Mouse (Mus musculus) olfactory bulb, adult 2 months (tissue): Measurements from ENCODE around the gene Tshz2. TPM values are rescaled to one million over a fixed set of nuclear protein-coding genes. Genes with fewer than 3 reads are reported as not detected.
"Not testable (repeated sequence)": the region's sequence is repeated elsewhere in the genome, so short reads cannot be mapped to it uniquely, and the experiment has no call there.

Experiments
- H3K27ac ChIP-seq: fragments of 200-500 bp; 2 replicates; pipeline ENCODE4 v1.5.1; 2012; ENCODE audit warnings: low read depth, low read length; ENCODE audit not compliant: insufficient read depth
- H3K4me1 ChIP-seq: fragments of 200-500 bp; 2 replicates; pipeline ENCODE4 v1.6.1; 2012; ENCODE audit warnings: low read length; ENCODE audit not compliant: control insufficient read depth, insufficient read depth
- H3K4me3 ChIP-seq: fragments of 200-500 bp; 2 replicates; pipeline ENCODE4 v1.5.1; 2012; ENCODE audit warnings: mild to moderate bottlenecking, low read depth, low read length, moderate library complexity; ENCODE audit not compliant: insufficient read depth
- CTCF ChIP-seq: fragments of 200-500 bp; IDR thresholded peaks from 2 replicates; pipeline ENCODE4 v1.5.1; 2012; ENCODE audit warnings: low read depth, mild to moderate bottlenecking, low read length, moderate library complexity; ENCODE audit not compliant: insufficient read depth
- POLR2A ChIP-seq: fragments of 200-500 bp; IDR thresholded peaks from 2 replicates; pipeline ENCODE4 v1.6.1; 2012; ENCODE audit warnings: mild to moderate bottlenecking, low read depth, low read length, moderate library complexity; ENCODE audit not compliant: insufficient read depth
- WGBS: fragments of 180-500 bp; shearing (Covaris S2); methylation state at CpG from one replicate; pipeline ENCODE4 v1.1.7; 2018; 5-methylcytosine and 5-hydroxymethylcytosine counted together
- polyA plus RNA-seq: library from polyadenylated mRNA; stranded (reverse); fragments of >200 nt; gene quantifications from 2 replicates; pipeline ENCODE4 v1.2.4, GENCODE M21; 2012; ENCODE audit warnings: low replicate concordance; ENCODE audit not compliant: missing spikeins, insufficient read depth, insufficient read length

The Tshz2 gene
- polyA plus RNA-seq, 1 experiment: not detected

DNA sequence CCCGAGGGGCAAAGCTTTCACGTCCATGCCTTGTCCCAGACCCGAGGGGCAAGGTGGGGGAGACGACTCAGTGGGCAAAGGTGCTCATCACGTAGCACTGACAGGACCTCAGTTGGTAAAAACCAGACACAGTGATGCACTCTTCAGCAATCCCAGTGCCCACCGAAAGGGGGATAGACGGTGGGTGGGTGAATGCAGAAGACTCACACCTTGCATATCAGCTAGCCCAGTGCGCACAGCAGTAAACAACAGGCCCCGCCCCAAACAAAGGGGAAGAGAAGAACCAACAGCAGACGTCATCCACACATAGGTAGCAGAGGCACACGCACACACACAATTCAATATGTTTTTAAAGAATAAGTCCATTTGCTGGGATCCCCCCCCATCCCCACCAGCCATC is 221.7 kb downstream of the Tshz2 start:
- no peak overlapping the region for H3K4me3 ChIP-seq
- TF ChIP-seq CTCF: no peak
- no peak for TF ChIP-seq POLR2A
- 91% methylated on average over 11 of the region's 11 CpGs for WGBS
- H3K4me1 ChIP-seq: no peaks in the 10 kb centered on the region
- no peak overlapping the region for H3K27ac ChIP-seq

DNA sequence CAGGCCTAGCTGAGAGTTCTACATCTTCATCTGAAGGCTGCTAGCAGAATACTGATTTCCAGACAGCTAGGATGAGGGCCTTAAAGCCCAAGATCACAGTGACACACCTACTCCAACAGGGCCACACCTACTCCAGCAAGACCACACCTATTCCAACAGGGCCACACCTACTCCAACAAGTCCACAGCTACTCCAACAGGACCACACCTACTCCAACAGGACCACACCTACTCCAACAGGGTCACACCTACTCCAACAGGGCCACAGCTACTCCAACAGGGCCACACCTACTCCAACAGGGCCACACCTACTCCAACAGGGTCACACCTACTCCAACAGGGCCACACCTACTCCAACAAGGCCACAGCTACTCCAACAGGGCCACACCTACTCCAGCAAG is 224.2 kb downstream of the Tshz2 start:
- H3K27ac ChIP-seq, H3K4me1 ChIP-seq, H3K4me3 ChIP-seq: not testable (repeated sequence)

DNA sequence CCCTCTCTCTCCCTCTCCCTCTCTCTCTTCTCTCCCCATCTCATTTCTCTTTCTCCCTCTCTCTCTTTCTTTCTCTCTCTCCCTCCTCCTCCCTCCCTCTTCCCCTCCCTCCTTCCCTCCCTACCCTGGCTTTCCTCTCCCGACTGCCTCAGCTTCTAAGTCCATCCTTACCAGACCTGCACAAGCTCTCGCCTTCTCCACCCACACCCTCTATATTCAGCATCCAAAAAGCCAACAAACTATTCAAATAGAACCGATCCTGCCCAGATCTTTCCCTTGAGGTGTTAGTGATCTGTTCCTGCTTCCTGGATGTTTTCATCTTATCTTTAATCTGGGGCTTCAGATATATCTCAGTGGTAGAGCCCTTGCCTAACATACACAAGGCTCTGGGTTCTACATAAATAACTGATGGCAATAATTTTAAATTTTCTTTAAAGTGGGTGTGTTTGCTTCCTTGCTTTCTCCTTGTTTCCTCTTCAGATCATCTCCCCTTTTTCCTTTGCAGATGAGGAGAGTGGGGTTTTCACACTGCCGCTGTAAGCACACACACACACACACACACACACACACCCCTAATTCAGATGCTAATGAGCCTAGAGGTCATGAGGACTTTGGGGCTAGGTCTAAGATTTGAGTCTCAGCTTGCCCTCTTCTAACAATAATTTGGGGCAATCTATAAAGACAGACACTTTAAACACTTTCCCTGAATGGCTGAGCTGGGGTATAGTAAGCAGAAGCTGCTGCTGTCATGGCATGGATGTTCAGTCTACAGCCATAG is 226.5 kb downstream of the Tshz2 start:
- H3K27ac ChIP-seq: no peak overlapping the region
- H3K4me3 ChIP-seq: no peak overlapping the region
- no peaks in the 10 kb centered on the region for H3K4me1 ChIP-seq
- no peak for TF ChIP-seq POLR2A
- TF ChIP-seq CTCF: no peak
- WGBS: 74% methylated on average over 4 of the region's 4 CpGs

DNA sequence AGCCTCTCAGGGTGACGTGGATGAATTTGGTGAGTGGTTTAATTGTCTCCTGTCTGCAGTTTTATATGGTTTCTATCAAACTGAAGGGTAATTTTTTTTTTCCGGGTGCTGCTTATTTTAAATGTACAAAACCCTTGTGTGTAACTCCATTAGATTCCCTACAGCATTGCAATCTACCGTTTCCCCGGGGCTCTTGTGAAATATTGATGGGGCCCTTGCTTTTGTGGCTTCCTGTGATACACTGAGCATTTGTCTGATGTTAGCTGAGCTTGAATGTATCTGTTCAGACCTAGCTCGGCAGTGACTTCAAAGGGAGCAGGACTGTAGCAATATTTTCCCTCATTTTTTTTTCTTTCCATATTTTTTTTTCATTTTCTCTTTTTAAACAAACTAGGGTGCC is 228.1 kb downstream of the Tshz2 start:
- 79% methylated on average over 5 of the region's 5 CpGs for WGBS
- H3K27ac ChIP-seq: no peak overlapping the region
- no peak for TF ChIP-seq POLR2A
- TF ChIP-seq CTCF: no peak

DNA sequence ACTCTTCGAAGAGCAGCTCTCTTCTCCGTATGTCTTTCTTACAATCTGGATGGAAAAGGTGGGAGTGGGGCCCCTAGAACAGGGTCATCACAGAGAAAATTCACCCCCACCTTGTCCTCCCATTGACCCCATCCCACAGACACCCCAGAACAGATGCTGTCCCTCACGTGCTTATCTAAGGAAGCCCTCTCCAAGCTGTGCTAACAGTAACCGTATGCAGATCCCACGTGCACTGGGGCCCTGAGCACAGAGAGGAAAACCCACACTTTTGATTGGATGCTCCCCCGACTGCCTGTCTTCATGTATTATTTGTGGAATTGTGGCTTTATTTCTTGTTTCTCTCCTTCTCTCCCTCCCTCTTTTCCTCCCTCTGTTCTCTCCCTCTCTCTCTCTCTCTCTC is 229.9 kb downstream of the Tshz2 start:
- TF ChIP-seq CTCF (no peak), POLR2A (no peak)
- H3K4me3 ChIP-seq: no peak overlapping the region
- H3K27ac ChIP-seq: no peak overlapping the region
- H3K4me1 ChIP-seq: no peaks in the 10 kb centered on the region
- 74% methylated on average over 6 of the region's 6 CpGs for WGBS

More for the DNA sequence above, 228.1 kb downstream of the Tshz2 start:
- Histone ChIP-seq H3K4me3 (no peak overlapping the region), H3K4me1 (no peaks in the 10 kb centered on the region)

DNA sequence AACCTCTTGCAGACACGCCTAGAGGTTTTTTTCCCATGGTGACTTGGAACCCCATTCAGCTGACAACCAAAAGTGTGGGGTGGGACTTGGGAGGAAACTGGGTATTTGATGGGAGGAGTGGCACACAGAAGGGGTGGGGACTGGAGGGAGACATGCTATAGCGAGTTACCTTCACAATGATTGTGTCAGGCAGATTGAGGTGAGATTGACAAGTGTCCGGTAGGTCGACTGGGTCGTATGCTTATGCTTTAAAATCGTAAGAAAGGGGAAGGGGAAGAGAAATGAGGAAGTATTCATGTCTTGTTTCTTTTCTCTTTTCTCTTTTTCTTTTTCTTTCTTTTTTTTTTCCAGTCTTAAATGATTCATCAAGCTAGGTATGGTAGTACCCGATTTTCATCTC is 236.7 kb downstream of the Tshz2 start:
- no peak for TF ChIP-seq CTCF
- no peak for TF ChIP-seq POLR2A
- WGBS: 91% methylated on average over 7 of the region's 7 CpGs
- H3K4me3 ChIP-seq: no peak overlapping the region
- H3K27ac ChIP-seq: no peak overlapping the region
- peaks cover 3% of the 10 kb centered on the region; the same call in 1 of the 2 replicates for H3K4me1 ChIP-seq

DNA sequence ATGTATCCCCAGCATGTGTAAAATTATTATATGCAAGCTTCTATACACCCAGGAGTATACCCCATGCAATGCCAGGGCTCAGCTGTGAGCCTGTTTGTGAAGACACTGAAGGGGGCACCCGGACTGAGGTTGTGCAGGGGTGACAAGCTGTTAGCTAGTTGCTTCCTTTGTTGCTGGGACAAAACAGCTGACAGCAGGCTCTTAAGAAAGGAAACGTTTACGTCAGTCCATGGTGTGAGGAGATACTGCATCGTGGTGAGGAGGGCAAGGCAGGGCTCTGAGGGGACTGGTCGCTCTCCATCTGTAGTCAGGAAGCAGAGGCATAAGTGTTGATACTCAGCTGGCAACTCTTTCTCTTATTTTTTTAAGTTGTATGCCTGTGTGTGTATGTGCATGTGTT is 237.7 kb downstream of the Tshz2 start:
- Histone ChIP-seq H3K4me1 (peaks cover 3% of the 10 kb centered on the region; the same call in 1 of the 2 replicates), H3K27ac (no peak overlapping the region), H3K4me3 (no peak overlapping the region)
- no peak for TF ChIP-seq CTCF
- 65% methylated on average over 5 of the region's 5 CpGs for WGBS

DNA sequence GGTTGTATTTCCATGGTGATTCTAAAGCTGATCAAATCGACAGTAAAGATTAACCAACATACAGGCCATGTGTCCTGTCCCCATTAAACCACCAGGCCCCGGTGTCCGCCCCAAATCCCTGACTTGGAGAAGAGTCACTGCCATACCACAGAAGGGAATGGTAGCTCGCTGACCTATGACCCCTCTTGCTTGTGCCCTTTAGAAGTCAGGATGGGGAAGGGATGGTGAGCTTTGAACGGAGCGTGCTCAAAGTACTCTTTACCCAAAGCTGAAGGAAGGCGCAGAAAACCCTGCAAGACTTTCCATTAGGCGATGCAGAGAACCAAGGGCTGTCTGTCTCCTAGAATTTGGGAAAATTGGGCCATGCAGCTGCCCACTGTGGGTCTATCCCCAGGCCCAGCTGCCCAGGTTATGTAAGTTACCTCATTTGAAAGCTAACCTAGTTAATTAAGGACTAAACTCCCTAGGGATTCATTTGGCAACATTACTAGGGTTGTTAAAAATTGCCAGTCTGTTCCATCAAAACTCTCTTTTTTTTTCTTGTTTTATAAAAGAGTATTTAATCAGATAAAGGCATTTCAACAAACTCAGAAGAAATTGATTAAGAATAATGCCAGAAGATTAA is 238.7 kb downstream of the Tshz2 start:
- TF ChIP-seq CTCF: no peak
- no peak for TF ChIP-seq POLR2A
- 93% methylated on average over 8 of the region's 8 CpGs for WGBS
- no peak overlapping the region for H3K27ac ChIP-seq

DNA sequence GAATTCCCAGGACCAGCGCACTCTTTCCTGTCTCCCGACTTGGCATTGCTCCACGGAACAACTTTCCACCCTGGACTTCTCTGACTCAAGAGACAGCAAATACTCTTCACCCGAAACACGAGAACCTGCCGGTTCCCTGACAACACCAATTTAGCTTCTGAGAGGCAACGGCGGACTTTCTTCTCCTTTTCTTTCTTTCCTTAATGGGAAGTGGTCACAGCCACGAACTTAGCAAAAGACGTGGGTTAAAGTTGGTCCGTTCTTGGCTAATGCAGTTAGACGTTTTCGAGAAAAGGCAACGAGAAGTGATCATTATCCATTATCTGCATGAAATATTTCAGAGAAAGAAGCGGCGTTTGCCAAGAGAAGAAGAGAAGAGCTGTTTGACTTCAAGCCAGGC is 240.6 kb downstream of the Tshz2 start:
- WGBS: 48% methylated on average over 16 of the region's 16 CpGs
- TF ChIP-seq POLR2A: no peak
- no peak for TF ChIP-seq CTCF
- Histone ChIP-seq H3K4me3 (no peak overlapping the region), H3K4me1 (peaks cover 3% of the 10 kb centered on the region; the same call in 1 of the 2 replicates), H3K27ac (no peak overlapping the region)

More for the DNA sequence above, 238.7 kb downstream of the Tshz2 start:
- Histone ChIP-seq H3K4me3 (no peak overlapping the region), H3K4me1 (peaks cover 3% of the 10 kb centered on the region; the same call in 1 of the 2 replicates)

DNA sequence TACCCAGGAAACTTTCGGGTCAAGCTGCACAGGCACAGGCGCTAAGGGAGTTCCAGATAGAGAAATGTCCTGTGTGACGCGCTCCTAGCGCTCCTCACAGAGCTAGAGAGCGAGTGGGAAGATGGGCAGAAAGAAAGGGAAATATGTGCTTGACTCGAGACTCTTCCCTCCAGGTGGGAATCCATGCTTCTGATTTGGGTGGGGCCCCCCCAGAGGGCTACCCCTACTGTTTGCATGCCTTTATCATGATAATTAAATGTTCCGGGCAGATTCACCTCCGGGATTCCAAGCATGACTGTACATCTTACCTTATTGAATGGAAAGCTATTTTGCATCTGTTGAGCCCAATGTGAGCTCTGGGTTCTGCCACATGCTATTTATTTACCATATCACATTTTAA is 255.1 kb downstream of the Tshz2 start:
- H3K4me1 ChIP-seq: no peaks in the 10 kb centered on the region
- H3K4me3 ChIP-seq: no peak overlapping the region
- no peak overlapping the region for H3K27ac ChIP-seq
- TF ChIP-seq CTCF: no peak
- no peak for TF ChIP-seq POLR2A
- WGBS: 85% methylated on average over 9 of the region's 9 CpGs
